Mouse (Mus musculus): Measurements from ENCODE around the gene Irf8.
"Not testable (repeated sequence)": the region's sequence is repeated elsewhere in the genome, so short reads cannot be mapped to it uniquely, and the experiment has no call there.

Gene Irf8

DNA sequence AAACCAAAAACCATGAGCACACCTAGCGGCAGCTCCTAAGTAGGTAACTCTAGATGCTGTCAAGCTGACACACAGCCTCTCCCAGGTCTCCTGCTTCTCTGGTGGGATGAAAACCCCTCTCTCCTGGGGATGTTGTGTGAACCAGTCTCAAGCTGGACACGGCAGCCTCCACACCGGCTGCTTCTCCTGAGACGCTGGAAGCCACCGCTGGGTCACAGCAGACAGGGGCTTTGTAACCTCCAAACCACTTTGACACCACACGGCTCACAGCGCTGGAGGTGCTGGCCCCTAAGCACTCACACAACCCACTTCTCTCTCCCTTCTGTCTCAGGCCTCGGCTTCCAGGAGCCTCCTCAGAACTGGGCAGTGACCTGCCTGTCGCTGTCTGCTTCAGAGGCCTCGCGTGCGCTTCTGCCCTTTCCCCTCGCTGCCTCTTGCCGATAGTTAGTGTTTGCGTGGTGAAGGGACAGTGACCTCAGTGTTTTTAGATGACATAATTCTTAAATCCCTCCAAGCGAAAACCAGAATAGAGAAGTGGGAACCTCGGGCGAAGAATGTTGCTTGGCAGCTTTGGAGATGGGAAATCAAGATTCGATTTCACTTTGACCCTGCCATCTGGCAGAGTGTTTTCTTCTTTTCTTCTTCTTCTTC is 16.4 kb upstream of the Irf8 start:
- no peak for DNase-seq (ENCODE audit: low spot score)

- no peak for DNase-seq (ENCODE audit: low spot score)
Observed at GRCm38 (mm10) chr8:120723025-120723424, 13.1 kb upstream of the Irf8 start.

GRCm38 (mm10) chr8:120724096-120724495 is 12.1 kb upstream of the Irf8 start:
- DNase-seq (ENCODE audit: low spot score): not testable (repeated sequence)

DNA sequence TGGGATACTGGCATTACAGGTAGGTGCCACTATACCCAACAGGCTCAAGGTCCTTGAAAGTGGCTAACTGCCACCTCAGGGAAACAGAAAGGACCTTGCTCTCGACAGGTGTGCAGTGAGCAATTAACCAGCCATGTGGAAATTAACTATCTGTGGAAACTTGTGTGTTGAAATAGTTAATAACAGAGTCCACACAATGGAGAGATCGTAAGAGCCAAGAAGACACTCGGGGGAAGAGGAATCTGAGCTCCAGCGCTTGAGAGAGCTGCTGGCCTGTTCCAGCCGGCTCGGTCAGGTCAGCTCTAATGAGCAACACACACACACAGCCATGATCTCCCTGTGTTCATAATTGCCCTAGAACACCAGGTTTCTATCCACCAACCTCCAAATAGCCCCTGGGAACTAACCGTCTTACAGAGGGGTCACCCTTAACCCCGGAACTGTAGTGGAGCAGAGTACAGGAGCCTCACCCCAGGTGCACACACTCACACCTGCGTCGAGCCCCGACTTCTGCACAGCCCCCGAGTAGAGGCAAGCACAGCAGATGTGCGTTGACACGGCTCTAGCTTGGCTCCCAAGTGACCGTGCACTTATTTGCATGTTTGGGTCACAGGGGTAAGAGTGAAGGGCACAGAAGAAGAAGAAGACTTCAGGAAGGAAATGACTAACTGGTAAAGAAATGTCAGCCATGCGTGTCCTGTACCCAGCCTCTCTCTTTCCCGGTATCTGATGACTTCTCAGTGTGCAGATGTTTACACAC is 11.2 kb upstream of the Irf8 start:
- no peak for DNase-seq (ENCODE audit: low spot score)

DNA sequence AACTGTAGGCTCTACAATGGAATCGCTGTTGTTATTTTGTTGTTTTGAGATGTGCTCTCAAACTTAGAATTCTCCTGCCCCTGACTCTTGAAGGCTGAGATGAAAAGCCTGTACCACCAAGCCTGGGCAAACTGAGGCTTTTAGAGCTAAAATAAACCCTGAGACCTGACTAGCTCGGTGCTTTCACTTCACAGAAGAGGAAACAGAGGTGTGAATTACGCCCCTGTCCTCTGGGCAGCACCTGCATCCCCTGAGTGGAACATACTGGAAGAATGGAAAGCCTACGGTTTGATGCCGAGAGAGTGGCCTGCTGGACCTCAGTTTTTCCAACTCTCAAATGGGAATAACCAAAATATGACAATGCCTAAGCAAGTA is 10.6 kb upstream of the Irf8 start:
- no peak for DNase-seq (ENCODE audit: low spot score)

DNA sequence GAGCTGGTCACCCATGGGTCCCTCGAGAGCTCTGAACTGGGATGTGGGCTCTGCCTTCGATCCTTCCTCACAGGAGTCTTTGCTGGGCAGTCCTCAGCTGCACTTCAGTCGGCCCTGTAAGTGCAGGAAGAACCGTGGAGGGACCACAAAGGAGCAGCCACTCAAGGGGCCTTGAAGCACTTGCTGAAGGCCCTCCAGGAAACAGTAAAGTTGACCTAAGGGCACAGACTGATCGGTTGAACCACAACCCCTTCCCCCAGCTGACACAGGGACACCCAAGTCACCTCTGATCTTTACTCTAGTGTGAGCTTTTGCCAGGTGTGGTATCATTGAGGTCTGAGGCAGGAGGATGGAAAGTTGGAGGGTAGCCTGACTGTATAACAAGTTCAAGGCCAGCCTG is 10.1 kb upstream of the Irf8 start:
- no peak for DNase-seq (ENCODE audit: low spot score)

- DNase-seq (ENCODE audit: low spot score): no peak
Observed at GRCm38 (mm10) chr8:120728488-120729160, 7.5 kb upstream of the Irf8 start.

DNA sequence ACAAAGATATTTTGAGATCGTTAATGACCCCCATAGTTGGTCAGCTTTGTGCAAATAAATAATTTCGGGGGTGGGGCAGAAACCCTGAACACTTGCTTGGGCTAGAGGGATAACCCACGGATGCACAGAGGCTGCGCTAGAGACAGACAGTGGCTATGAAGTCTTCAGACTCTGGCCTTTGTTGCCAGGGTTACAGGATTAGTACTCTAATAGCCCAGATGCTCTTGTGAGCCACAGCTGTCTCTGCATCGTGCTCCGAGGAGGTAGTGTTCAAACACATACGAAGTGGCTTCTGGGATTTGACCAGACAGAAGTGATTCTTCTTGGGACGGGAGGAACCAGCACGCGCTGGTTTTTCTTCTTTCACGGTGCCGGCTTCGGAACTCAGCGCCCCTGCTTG is 4.6 kb upstream of the Irf8 start:
- DNase-seq (ENCODE audit: low spot score): peak; percentile 70

DNA sequence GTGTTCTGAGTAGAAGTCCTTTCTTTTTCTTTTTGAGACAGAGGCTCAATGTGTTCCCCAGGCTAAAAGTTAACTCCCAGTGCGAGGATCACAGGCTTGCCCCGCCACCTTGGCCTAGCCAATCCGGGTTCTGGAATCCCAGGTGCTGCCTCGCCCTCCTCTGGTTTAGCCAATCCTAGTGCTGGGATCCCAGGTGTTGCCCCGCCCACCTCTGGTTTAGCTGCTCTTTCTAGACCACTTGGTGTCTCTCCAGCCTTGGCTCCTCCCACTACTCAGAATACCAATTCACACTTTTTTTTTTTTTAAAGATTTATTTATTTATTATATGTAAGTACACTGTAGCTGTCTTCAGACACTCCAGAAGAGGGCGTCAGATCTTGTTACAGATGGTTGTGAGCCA is 4.1 kb upstream of the Irf8 start:
- DNase-seq (ENCODE audit: low spot score): peak; percentile 38

GRCm38 (mm10) chr8:120736486-120736885 is 328 bp downstream of the Irf8 start:
- DNase-seq (ENCODE audit: low spot score): peak; percentile 69

DNA sequence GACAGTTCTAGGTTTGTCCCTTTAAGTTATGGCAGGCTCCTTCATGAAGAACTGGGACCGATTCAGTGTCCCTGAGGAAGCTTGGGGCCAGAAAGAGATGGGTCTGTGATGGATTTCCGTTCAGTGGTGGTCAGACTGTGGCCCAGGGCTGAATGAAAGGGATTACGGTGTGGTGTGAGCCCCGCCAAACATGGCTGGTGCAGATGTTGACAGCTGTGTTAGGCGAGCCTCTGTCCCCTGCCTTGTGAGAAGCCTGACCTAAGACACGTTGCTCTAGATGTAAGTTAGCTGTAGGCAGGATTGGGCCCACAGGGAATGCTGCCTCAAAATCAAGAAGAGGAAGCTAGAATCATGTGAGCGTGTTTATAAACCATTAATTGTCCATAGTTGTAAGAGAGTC is 1.0 kb downstream of the Irf8 start:
- DNase-seq (ENCODE audit: low spot score): no peak

DNA sequence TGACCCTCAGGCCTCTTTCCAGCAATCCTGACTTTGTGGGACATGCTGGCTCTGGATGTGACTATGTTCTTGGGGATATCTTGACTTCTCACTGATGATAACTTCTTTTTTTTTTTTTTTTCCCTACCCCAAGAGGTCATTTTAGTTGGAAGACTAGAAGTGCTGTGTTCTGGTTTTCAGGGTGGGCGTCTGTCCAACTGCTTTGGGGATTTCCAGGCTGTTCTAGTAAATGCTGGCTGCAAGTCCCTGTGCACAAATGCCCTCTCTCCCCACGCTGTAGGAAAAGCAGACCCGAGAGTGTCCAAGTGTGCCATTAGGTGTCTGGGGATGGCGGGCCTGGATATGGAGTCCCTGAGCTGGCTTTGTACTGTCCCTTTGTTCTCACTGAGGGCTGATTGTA is 2.6 kb downstream of the Irf8 start:
- DNase-seq (ENCODE audit: low spot score): no peak

- no peak for DNase-seq (ENCODE audit: low spot score)
Observed at GRCm38 (mm10) chr8:120739526-120739925, 3.4 kb downstream of the Irf8 start.

DNA sequence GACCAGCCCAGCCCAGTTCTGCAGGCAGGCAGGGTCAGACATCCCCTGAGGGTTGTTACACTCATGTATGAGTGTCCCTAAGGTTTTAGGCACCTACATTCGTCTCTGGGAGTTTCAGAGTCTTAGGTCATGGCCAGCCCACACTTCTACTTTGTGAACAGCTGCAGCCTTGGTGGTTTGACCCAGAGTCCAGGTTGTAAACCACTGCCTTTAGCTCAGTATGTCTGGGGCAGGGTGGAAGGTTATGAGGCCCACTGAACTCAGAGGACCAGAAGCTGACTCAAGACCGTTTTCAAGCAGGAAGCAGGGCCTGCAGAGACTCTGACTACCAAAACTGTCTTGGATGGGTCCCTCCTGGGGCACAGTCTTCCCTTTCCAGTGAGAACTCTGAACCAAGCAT is 4.4 kb downstream of the Irf8 start:
- no peak for DNase-seq (ENCODE audit: low spot score)

DNA sequence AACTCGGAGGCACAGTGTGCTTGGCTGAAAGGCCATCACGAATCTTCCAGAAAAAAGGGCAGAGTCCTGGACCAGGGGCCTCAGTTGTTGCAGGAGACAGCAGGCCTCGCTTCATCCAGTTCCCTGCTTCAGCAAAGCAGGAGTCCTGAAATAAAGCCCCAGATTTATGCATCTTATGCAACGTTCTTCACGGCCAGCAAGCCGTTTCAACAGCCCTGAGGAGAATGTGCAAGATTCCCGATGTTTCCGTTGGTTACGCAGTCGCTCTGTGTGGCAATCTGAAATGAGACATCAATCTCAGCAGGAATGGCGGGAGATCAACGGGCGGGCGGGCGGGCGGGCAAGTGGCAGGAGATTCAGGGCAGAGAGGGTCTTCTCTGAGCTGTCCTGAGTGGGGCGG is 4.8 kb downstream of the Irf8 start:
- no peak for DNase-seq (ENCODE audit: low spot score)

DNA sequence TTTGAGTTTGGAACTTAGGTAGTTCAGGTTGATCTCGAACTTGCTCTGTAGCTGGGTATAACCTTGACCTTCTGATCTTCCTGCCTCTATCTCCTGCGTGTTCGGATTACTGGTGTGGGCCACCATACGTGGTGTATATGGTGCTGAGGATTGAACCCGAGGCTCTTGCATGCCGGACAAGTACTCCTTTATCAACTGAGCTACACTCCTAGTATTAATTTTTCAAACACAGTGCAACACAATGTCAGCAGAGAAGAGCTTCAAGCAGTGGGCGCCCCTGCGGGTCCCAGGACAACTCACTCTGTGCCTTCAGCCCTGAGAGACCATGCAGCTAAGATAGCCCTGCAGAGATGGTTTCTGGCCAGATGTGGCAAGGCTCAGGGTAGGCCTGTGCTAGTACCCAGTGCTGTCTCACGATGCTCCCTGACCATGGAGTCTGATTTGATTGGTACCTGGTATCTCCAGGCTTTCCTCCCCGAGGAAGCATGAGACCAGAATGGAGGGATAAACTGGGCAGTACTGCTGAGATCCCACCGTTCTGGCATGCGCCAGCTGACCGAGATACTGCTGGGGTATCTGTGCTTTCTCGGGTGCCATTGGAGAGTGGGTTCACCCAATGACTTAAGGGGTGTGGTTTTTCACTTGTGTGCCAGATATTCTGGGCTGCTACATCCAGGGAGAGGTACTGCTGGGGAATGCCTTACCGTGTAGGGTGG is 5.8 kb downstream of the Irf8 start:
- DNase-seq (ENCODE audit: low spot score): no peak

- DNase-seq (ENCODE audit: low spot score): no peak
Observed at GRCm38 (mm10) chr8:120743149-120743897, 7.2 kb downstream of the Irf8 start.

DNA sequence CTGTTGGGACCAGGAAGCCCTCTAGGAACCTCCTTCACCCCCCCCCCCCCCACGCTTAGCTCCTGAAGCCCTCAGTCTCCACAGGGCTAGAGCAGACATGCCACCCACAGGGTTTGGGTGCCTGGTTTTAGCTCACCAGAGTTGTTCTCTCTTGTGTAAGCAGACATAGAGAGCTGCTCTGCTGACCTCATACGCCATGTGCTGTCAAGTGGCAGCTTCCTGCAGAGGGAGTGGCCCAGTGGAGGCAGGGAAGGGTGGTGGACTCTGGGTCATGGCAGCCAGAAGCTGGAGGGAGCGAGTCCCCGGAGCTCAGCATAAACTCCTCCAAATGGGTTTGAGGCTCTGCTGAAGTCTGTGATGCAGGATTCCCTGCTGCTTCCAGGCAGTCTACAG is 7.7 kb downstream of the Irf8 start:
- no peak for DNase-seq (ENCODE audit: low spot score)

DNA sequence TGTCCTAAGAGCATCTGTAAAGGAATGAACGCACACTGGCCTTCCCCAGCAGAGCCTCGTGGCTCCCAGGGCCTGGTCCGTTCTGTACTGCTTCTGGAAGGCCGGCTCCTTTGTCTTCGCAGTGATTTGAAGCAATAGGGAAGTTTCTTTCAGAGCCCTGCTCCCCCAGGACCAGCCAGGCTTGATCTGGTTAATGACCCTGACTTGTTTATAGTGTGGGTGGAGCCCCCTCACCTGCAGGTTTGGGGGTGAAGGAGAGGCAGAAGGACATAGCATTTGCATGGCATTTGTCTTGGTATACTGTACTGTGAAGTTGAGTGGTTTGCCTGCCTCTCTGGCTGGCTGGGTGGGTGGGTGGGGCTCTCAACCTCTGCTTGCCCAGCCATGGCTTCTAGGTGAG is 8.3 kb downstream of the Irf8 start:
- DNase-seq (ENCODE audit: low spot score): no peak

GRCm38 (mm10) chr8:120745226-120745625 is 9.1 kb downstream of the Irf8 start:
- no peak for DNase-seq (ENCODE audit: low spot score)

DNA sequence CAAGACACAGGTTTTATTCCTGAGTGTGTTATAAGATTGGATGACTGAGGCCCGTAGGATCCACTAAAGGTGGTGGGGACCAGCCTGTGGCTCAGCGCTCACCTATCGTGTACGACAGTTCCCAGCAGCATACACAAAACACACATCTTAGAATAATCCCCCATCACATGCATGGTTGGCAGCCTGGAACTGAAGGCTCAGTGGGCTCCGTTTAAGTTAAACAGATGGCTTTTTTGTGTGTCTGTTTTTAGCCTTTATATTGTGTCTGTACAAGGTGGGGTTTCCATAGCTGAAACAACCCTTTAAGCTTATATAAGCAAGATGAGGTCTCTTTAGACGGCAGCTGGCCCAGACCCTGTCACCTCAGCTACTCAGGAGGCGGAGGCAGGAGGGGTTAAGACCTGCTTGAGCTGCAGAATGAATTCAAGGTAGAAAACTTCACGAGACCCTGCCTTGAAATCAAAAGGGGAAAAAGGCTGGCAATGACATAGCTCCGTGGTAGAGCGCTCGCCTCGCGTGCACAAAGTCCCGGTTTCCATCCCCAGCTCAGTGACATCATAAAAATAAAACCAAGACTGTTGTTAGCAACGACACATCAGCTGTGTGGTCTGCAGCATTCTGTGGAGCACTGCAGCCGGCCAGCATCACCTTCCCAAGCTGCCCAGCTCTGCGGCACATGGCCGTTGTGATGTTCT is 10.0 kb downstream of the Irf8 start:
- DNase-seq (ENCODE audit: low spot score): no peak
